Mouse (Mus musculus): Measurements from ENCODE around the gene Myb.

DNA sequence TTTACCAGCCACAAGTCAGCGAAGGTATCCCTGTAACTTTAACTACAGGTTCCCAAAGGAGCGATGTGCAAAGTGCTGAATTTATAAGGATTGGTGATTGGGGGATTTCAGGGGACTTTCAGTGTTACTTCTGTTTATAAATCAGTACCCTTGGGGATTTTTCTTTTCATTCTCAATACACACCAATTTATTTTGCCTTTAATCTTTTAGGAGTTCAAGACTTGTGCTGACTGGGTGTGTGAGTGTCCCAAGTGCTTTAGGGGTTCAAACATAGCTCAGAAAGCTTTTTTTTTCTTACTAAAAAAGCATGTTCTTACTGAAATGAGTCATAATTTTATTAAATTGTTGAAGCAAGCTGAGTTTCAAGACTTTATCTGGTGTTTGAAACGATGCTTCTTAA, 1.3 kb upstream of the Myb start:
- TF ChIP-seq CTCF (IDR thresholded peaks at IDR 0.05; ENCODE audit: control insufficient read depth, insufficient read depth, low read length), result no peak
- TF ChIP-seq POLR2A (IDR thresholded peaks at IDR 0.05; ENCODE audit: borderline replicate concordance, control insufficient read depth, low read depth, low read length), result no peak

All from bone marrow, adult 2 months (tissue).